Mouse (Mus musculus) spleen, adult 2 months (tissue): ENCODE results near the gene Npy4r.

Source experiments
- CTCF ChIP-seq: fragments of 200-500 bp; IDR thresholded peaks from 2 replicates; pipeline ENCODE4 v1.5.1; 2011; ENCODE audit warnings: mild to moderate bottlenecking, inconsistent platforms; ENCODE audit not compliant: insufficient read depth, insufficient read length, insufficient replicate concordance; ENCODE audit errors: extremely low read depth
- POLR2A ChIP-seq: fragments of 200-500 bp; IDR thresholded peaks from 2 replicates; pipeline ENCODE4 v1.6.1; 2011; ENCODE audit warnings: low read depth, low read length, inconsistent platforms

DNA sequence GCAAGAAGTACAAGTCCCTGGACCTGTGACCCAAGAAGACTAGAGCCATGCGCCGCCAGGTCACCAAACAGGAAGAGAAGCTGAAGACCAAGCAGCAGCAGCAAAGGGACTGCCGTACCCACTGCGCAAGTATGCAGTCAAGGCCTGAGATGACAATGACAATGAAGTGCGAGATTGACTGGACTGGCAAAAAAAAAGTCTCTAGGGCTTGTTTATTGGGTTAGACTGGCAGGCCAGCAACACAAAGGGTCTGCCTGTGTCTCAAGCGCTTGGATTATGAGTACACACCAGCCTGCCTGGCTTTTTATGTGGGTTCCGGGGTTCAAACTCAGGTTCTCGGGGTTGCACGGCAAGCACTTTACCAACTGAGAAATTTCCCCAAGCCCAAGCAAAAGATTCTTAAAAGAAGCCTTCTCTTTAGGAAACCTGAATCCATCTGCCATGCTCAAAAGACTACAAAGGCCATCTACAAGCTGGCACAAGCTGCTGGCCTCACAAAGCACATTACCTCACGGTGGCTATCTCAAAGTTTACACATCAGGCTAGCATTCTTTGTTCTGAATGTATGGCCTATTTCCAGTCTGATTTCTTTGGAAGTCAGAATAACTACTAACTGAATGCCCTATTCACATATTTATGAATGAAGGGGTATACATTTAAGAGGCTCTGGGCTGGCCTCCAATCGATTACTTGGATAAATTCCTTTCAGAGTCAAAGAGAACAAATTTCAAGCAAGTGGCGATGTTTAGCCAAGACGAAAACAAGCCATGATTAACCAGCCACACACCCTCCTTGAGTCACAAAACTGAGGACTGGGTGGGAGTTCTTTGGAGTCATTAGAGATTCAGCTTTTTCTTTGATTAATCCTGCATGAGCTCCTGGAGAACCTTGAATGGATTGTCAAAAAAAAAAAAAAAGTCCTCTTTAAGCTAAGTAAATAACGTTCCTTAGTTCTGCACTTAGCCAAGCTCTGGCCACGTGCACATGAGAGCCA lies 12.3 kb downstream of the Npy4r start:
- no peak for TF ChIP-seq CTCF
- TF ChIP-seq POLR2A = no peak
